19 mouse cellular contexts compared by ENCODE assay signal in genomic region chr1:171635696-171636095, GRCm38 (mm10). TPM values are rescaled to one million over a fixed set of nuclear protein-coding genes. Genes with fewer than 3 reads are reported as not detected.
"Had no signal": no experiment of that assay in that cellular context is flagged by ENCODE, and none has a peak within 500 bp of the region (broad histone marks: within the 10 kb centered on the region; RNA-seq: fewer than 3 reads in every experiment).

No protein-coding gene starts in this region.

- DNase-seq: lung, adult 2 months; lung, postnatal 14 days; lung, postnatal 36 days; right cerebral cortex, postnatal 14 days; thymus, adult 2 months; thymus, postnatal 25 days; thymus, postnatal 4 days had no signal

- H3K36me3 ChIP-seq: lung, embryonic 15.5 days; midbrain, embryonic 13.5 days; midbrain, embryonic 15.5 days; neural tube, embryonic 12.5 days; stomach, embryonic 15.5 days had no signal

- ATAC-seq: lung, postnatal 0 days; midbrain, embryonic 13.5 days; midbrain, embryonic 15.5 days had no signal

- H3K4me3 ChIP-seq: lung, embryonic 15.5 days; megakaryocyte, embryonic 14.5 days; midbrain, embryonic 13.5 days; midbrain, embryonic 15.5 days; neural tube, embryonic 12.5 days; stomach, embryonic 15.5 days had no signal

- H3K9me3 ChIP-seq: lung, embryonic 15.5 days; megakaryocyte, embryonic 14.5 days; midbrain, embryonic 13.5 days; midbrain, embryonic 15.5 days; neural tube, embryonic 12.5 days; stomach, embryonic 15.5 days had no signal

- H3K4me2 ChIP-seq: lung, embryonic 15.5 days; midbrain, embryonic 11.5 days; midbrain, embryonic 13.5 days; midbrain, embryonic 15.5 days; neural tube, embryonic 12.5 days; stomach, embryonic 15.5 days had no signal

- H3K27me3 ChIP-seq: lung, embryonic 15.5 days; midbrain, embryonic 13.5 days; midbrain, embryonic 15.5 days; neural tube, embryonic 12.5 days; stomach, embryonic 15.5 days had no signal

- H3K4me1 ChIP-seq: lung, embryonic 15.5 days; midbrain, embryonic 13.5 days; midbrain, embryonic 15.5 days; neural tube, embryonic 12.5 days; stomach, embryonic 15.5 days had no signal

- H3K9ac ChIP-seq: lung, embryonic 15.5 days; midbrain, embryonic 13.5 days; midbrain, embryonic 15.5 days; neural tube, embryonic 12.5 days; stomach, embryonic 15.5 days had no signal

- H3K27ac ChIP-seq: lung, embryonic 15.5 days; macrophage; midbrain, embryonic 13.5 days; midbrain, embryonic 15.5 days; neural tube, embryonic 12.5 days; stomach, embryonic 15.5 days; stomach, postnatal 0 days had no signal

RNA-seq across cellular contexts. Expression of gene Slamf7, which starts 17.1 kb away (rescaled TPM):
- total RNA-seq: midbrain, postnatal 0 days had no signal
- polyA plus RNA-seq: midbrain, embryonic 11.5 days; midbrain, embryonic 13.5 days; midbrain, embryonic 15.5 days; midbrain, postnatal 0 days; neural tube, embryonic 12.5 days; neural tube, embryonic 14.5 days had no signal

RNA-seq across cellular contexts. Expression of gene Ly9, which starts 28.5 kb away (rescaled TPM):
- polyA plus RNA-seq: midbrain, embryonic 11.5 days; midbrain, embryonic 13.5 days; midbrain, postnatal 0 days; neural tube, embryonic 12.5 days; neural tube, embryonic 14.5 days had no signal
